Mouse (Mus musculus) layer of hippocampus, adult 9-11 months (tissue): ENCODE results near the gene Otud1.

ENCODE experiments used
- DNase-seq: peaks from one replicate; pipeline ENCODE4 v3.0.0; 2022

Gene Otud1

DNA sequence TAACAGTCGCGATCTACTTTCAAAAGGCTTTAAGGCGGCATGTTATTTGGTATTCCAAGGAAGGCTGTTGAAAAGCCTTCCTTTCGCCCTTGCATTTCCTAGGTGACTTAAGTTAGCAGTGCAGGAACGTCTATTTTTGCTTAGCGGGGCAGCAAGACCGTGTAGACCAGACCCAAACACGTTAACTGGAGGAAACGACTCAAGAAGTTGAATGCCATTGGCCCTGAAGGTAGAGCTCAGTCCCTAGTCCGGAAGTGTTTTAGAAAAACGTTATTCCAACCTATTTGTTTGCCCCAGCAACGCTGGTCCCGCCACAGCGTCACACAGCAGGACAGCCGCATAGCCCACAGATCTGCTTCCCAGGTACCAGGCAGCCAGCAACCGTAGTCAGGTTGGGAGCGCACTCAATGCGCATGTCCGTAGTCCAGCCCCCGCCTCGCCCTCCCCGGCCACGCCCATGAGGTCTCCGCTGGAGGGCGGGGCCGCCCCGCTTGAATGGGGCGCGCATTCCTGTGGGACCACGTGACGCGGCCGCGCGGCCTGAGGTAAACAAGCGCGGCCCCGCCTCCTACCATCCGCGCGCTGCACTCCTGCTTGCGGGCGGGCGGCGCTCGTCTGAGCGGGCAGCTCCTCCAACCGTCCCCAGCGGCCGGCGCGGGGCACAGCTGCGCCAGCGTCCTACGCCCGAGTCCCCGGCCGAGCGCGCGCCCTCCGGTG, at the start of gene Otud1:
Gene Otud1, plus strand, starts transcription at position 595 of the 717 bp plus-strand sequence.
- DNase-seq, result peak; percentile 98

DNA sequence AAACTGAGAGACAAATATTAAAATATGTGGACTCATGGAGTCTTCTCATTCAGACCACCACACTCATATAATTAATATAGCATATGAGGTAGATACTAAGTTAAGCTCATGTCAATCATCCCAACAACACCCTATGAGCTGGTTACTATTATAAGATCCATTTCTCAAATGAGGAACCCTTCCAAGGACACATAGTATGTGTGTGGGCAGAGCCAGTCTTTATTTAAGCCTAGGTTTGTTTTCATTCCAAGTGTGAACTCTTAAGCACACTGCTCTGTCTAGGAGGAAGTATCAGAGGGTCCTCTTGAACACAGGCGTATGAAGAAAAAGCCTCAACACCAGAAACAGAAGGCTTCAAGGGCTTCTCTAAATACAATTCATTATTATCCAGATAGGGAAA, 49.7 kb upstream of the Otud1 start:
- peak; percentile 9 for DNase-seq

DNA sequence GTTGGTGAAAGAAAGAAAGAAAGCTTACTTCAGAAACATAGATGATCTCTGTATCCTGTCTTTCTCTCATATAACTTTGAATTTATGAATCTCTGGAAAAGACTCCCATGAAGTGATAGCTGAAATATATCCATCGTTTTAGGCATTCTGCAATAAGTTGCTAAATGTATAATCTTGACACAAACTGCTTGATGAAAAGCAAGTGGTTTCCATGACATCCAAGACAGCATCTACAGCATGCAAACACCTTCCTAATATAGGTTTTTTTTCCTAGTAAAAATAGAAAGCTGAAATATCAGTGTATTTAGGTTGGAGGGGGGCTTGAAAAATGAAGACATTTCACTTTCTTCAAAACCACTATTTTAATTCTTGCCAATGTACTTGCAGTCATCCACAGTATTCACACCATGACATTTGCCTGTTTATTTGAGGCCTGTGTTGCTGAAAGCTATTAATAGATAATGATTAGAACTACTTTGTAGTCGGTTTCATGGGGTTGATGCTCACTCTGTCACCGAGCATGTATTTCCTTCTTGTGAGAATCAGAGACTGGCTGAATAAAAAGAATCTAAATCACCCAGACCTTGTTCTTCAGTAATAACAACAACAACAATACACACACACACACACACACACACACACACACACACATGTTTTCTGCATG, 49.0 kb upstream of the Otud1 start:
- no peak for DNase-seq

DNA sequence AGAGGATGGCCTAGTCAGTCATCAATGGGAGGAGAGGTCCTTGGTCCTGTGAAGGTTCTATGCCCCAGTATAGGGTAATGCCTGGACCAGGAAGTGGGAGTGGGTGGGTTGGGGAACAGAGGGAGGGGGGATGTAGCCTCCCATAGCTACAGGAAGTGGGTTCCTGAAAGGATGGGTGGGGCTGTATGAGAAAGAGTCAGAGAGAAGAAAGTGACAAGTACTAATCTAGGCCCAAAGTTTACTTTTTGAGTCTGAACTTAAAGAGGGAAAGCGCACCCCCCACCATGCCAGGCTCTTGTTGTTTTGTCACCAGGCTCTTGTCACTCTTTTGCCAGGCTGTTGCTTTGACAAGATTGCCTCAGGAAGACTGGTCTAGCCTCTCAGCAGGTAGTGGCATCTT, 35.5 kb upstream of the Otud1 start:
- DNase-seq, result no peak

DNA sequence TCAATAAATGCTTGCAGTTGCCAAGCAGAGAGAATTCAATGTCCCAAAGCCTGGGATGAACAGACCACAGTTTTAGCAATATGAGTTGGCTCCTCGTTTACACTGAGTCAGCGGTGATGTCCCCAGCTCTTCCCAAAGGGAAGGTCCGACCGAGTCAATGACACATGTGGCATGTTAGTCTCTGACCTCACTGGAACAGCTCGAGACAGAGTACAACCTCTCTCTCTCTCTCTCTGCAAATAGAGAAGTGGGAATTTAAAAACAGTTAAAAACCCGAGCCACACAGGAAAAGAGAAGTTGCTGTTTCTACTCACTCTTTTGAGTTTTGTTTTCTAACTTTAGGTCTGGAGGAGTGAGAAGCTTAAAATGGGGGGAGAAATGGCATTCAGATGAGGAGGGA, 30.5 kb upstream of the Otud1 start:
- DNase-seq, result peak; percentile 50

DNA sequence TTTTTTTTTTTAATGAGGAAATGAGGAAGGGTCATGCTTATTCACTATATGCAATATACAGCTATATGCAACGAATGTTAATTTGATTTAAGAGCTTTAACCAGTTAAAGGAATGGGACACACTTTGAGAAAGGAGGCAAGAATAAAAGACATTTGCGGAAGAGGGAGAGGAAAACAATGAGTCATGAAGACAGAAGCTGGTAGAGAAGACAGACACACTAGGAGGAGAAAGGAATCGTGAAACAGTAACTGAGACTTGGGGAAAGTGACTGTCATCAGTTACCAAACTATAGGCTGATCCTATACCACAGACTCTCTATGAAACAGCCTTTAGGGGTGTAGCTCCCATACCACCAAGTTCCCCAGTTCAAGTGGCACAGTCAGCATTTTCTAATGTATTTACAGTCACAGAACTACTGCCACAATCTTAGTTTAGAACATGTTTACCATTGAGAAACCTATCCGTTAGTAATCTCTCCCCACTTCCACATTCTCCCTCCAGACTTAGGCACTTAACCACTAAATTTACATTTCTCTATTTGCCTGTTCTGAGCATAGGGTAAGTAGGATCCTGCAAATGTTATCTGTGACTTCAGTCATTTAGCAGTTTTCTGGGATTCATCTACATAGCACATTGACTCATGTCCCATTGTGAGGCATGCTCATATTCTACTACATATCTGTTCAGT, 29.5 kb upstream of the Otud1 start:
- peak; percentile 24 for DNase-seq

DNA sequence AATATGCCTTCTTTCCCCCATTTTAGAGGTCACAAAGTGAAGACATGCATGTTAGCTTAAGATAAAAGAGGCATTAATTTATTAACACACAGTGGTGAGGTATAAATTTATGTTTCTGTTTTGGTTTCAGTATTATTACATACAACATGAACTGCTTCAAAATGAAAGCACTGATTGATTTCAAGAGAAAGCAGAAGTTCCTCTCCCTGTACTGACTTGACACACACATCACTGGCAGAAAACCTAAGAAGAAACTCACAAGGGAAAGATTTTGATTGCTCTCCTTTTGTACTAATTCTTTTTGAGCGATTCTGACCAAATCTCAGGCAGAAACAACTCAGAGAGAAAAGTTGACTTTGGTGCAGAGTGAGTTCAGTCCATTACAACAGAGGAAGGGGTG, 27.0 kb upstream of the Otud1 start:
- no peak for DNase-seq

DNA sequence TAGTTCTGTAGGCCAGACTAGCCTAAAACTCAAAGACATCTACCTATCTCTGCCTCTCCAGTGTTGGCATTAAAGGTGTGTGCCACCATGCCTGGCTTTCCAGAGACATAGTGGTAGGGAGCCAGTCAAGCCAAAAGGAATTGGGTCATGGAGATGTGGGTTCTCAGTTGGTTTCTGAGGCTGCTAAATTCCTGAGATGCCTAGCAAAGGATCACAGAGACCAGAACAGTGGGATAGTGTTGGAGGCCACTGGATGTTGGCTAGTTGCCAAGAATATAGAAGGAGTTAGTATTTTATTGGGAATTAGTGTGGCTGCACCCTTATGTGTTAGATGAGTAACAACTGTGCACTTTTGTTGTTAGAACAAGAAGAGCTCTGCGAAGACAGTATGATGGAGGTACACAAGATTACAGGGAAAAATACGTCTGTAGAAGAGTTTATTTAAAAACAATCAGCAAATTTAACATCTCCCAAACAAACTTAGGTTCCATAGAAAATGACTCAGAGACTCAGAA, 24.1 kb upstream of the Otud1 start:
- DNase-seq, result no peak

DNA sequence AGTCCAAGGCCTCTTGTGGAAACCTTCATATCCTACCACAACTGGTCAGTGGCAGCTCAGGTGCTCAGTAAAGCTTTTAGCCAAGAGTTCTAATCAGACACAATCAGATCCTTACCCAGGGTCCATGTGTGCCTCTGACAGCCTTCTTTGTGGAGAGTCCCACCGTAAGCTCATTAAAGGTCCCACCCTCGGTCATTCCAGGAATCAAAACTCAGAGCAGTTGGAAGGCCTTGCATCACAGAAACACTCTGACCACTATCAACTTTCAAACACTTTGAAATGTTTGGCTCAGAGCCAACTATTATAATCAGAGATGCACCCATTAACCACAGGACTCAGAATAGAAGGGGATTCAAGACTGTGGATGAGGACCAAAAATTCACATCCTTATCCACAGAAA, 12.4 kb upstream of the Otud1 start:
- no peak for DNase-seq

DNA sequence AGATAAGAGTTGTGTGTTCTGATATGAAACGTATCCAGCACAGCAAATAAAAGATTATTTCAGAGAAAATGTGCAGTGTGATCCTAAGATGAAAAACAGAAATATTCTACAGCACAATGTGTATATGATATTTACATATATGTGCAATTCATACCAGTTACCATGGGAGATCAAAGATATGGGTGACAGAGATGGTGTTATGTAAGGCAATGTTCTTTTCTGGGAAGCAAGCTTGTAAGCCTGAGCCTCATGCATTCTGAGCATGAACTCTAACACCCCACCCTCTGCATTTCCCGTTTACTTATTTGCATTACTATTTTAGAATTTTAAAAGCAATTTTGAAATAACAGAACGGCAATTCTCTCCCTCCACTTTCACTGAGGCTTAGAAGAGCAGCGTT, 11.4 kb upstream of the Otud1 start:
- DNase-seq, result no peak

DNA sequence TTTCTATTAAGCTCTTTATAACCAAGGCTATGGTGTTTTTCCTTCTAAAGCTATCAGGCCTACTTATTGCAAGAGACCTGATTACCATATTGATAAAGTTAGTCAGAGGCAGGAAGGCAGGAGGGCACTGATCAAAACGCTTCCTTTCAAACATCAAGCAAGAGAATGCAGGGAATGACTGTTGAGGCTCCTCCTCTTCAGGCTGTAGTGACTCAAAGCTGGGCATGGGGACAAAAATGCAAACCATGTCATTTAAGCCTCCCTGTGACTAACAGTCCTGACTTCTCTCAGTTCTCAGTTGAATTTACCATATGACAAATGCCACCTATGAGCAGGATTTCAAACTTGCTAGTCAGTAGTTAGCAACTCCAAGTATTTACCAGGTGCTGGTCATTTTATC, 10.6 kb upstream of the Otud1 start:
- peak; percentile 15 for DNase-seq

DNA sequence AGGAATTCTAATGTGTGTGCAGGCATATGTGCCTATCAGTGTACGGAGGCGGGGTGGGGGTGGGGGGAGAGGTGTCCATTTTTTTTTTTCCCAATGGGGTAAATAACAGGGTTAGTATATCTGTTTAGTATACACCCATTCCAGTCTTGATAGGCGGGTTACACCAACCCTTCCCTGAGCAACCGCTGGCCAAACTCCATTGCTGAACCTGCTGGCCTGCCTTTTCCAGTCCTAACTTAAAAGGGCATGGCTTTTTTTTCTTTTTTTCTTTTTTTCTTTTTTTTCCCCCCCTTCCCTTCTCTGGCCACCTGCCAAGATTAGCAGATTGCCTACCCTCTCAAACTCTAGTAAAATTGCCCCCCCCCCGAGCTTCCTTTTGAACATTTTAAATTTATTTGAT, 1.1 kb upstream of the Otud1 start:
- DNase-seq, result no peak

DNA sequence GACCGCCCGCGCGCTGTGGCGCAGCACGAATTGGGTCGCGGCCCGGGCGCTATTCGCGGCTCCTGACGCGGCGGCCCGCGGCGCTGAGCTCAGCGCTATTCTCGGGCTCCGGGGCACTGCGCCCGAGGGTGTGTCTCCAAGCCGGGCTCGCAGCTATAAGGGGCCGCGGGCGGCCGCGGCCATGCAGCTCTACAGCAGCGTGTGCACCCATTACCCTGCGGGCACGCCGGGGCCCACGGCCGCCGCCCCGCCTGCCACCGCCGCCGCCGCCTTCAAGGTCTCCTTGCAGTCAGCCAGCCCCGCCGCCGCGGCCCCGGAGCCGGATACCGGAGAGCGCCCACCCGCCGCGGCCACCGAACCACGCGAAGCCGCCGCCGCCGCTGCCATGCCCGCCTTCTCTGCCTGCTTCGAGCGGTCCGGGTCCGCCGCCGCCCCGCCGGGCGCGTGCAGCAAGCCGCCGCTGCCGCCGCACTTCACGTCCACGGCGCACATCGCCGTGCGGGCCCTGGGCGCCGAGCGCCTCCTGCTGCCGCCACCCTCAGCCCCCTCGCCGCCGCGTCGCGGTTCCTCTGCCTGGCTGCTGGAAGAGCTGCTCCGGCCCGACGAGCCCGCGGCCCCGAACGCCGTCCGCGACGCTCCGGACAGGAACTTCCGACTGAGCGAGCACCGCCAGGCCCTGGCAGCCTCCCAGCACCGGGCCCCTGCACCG, 483 bp downstream of the Otud1 start:
- DNase-seq, result peak; percentile 53

DNA sequence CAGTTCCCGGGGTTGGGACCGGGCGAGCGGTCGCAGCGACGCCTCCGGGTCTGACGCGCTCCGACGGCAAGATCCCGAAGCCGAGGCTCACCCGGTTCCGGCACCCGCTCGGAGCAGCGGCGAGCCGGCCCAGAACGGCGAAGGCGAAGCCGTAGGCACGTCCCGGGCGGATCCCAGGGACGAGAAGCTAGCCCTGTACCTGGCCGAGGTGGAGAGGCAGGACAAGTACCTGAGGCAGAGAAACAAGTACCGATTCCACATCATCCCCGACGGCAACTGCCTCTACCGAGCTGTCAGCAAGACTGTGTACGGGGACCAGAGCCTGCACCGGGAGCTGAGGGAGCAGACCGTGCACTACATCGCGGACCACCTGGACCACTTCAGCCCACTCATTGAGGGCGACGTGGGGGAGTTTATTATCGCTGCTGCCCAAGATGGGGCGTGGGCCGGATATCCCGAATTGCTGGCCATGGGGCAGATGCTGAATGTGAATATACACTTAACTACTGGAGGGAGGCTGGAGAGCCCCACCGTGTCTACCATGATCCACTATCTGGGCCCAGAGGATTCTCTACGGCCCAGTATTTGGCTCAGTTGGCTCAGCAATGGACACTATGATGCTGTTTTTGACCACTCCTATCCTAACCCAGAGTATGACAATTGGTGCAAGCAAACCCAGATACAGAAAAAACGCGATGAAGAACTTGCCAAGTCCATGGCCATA, 1.3 kb downstream of the Otud1 start:
- DNase-seq, result no peak

DNA sequence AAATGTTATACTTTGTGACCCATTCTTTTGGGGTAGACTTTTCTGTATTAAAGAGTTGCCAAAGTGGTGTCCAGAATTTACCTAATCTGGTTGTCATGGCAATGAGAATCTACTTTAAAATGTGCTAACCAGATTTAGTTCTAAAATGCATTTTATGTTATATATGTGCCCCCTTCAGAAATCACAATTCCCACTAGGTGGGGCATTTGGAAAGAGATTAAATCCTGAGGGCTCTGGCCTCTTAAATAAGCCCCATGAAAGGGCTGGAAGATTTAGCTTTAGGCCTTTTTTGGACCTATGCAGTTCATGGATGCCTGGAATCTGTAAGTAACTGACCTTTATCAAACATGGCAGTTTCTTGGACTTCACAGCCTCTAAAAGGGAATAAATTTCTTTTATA, 3.3 kb downstream of the Otud1 start:
- no peak for DNase-seq

DNA sequence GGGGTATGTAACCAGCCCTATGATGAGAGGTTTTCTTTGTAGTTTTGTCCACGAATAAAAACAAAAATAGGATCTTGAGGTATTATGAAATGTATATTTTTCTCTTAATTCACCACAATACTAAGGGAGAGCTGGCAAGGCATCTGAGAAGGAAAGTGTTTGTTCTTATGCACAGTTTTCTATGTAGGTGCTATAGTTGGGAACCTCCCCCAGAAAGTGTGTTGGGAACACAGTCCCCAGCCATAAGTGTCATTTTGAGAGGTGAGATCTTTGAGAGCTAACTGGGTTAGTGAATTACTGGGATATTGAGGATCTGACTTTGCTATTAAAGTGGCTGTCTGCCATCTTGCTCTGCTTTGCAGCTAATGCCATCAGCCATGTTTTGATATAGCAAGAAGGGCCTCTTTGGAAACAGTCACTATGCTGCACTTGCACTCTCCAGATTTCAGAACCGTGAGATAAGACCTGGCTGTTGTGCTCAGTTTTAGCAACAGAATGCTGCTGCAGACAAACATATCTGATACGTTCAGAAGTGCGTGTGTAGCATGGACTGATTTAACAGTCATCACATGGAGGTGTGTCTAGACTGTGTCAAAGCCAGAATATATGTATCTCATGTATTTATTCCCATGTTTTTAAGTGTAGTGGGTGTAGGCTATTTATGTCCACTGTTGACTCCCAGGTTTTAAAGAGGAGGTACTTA, 5.7 kb downstream of the Otud1 start:
- no peak for DNase-seq

DNA sequence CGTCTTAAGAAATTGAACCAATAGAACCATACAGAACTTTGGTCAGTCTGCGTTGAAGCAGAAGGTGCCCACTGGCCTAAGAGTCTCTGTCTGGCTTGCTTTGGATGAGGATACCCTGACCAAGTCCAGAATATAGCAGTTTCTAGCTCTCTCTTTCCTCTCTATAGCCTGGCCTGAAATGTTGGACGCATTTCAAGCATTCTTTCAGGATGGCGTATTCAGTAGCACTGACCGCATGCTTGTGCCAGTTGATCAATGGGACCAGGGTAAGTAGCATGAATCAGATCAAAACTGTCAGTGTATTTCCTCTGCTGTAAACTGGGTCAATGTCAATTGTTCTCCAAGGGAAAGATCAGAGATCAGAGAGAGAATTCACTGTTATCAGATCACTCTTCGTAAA, 6.6 kb downstream of the Otud1 start:
- DNase-seq, result no peak

DNA sequence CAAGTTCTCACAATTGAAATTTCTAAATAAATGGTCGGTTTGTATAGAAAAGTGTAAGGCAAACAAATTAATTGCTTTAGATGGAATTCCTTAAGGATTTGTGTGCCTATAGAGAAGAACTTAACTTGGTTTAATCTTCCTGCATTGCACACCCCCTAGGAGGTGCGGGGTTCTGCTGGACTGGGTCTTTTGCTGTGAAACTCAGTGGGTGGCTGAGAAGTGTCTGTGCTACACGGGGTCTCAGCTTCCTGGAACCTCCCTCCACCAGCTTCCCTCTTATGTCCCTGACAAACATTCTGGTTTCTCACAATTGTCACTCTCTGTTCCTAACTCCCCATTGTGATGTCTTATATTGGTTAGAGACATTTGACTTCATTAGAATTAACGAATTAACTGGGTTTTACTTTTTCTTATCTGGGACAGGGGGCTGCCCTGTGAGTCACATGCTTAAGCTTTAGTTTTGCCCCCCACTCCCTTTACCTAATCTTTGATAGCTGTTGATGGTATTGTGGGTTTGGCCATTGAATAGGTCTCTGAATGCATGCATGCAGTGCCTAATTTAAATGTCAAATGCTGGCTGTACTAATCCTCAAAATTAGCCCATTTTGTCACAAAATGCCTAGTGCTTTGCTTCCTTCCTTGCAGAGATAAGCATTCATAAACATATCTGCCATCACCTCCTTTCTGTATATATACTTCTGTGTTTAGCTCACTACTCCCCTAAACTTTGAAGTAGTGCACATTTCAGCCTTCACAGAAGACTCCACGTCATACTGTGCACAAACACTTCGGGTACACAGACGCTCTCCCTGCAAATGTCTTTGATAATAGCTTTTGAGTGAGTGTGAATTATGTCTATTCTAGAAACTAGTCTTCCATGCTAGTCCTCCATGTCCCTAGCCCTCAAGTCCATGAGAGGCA, 7.3 kb downstream of the Otud1 start:
- no peak for DNase-seq

DNA sequence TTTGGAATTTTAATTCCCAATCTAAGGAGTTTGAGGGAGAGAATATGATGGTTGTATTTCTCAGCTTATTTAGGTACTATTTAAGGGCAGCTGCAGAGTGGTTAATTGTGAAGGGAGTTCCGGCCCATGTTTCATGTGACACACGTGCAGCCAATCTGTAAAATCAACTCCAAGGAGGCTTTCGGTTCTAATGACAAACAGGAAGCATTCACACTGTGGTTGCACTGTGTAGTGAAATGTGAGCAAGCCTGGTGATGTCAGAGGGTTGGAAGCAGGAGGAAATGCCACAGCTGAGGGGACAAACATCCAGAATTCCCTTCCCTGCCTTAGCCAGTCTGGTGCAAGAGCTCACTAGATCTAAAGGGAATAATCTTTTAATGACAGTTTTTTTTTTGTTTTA, 8.3 kb downstream of the Otud1 start:
- no peak for DNase-seq

DNA sequence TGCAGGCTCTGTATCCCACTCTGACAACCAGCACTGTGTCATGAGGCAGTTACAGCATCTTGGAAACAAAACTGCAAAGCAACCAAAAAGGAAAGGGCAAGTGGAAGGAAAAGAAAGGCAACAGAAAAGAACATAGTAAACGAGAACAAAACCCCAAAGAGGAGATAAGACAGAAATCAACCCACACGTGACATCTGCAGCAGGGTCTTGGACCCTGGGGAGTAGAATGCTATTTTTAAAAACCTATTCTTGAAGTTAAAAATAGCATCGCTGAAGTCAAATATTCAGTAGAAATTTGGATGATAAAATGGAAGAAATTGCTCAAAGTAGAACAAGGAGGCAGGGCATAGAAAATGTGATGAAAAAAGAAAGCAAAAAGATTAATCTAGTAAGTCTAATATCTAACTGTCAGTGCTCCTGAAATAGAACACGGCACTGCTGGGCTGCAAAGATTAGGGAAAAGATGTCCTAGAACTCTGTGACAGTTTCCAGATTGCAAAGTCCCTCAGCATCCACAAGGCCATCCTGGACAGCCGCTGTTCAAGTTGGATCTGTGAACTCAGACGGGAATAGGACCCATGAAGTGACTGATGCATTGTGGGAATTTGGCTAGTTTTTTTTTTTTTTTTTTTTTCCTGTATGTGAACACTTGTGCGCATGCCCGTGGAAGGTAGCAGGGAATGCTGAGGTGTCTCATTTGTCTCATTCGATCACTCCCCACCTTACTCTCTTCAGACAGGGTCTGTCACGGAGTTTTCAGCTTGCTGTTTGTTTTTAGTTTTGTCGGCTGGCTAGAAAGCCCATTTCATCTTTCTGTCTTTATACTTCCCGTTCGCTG, 13.5 kb downstream of the Otud1 start:
- no peak for DNase-seq
